Mouse (Mus musculus): ENCODE data around the gene Hoxc10.

Hoxc10 gene

DNA sequence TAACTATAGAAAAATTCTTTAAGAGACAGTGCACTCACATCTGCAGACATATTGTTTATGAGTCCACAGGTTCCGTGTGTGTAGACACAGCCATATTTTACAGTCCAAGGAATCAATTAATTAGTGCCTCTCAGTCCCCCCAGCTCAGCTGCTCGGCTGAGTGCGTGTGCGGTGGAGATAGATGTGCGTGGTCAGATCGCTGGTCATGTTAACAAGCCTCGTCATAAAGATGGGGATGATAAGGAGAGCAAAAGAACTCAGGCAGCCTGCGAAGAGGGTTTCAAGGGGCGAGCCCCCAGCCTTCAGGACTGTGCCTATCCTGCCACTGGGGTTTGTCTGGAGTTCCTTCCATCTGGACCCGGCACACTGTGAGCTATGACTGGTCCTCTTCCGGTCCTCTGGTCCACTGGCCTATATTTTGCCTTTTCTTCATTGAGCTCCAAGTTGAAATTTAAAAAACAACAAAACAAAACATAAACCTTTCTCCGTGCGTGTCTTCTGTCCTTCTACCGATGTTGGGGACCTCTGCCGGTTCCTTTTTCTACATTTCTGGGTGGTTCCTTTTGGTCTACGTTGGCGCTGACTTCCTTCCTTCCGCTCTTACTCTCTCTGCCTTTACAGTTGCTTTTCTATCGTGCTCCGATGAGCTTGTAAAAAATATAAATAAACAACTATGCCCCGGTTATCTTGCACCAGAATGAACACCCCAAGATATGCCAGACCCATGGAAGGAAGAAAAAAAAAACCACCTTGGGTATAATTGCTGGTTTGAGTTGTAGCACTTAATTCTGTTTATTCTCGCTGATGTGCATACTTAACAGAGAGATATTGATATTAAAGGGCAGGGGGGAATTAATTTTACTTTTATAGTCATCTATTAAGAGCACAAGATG lies 21.2 kb upstream of the Hoxc10 start:
- DNase-seq (ENCODE audit: low read depth) = no peak

DNA sequence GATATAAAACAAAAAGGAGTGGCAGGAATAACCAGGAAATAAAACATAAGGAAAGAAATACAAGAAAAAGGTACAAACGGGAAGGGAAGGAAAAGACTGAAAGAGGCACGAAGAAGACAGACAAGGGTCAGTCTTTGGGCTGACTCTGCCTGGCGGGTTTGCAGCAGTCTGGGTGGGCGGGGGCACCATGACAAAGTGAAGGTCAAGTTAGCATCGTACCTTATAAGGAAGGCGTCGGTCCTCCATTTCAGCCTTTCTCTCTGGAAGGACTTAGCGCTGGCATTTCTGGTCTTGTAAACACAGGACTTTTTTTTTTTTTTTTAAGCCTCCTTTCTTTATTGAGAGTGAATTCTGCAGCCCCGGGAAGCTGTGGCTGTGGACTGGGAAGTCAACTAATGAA lies 19.3 kb upstream of the Hoxc10 start:
- DNase-seq (ENCODE audit: low read depth) = no peak

DNA sequence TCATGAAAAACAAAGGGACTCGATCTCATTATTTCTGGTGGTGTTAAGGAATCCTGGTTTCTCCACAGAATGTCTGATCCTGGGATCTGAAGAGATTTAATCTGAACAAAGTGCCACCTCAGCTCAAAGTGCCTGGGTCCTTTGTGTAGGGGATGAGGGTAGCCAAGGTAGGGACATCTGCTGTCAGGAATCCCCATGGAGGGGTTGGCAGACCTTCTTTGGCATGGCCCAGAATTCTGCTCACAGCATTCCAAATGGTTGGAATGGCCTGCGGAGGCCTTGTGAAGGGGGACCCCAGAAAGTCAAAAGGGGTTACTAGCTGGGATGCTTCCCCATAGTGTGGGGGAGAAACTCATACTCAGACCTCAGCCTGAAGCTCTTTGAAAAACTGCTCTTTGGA lies 17.8 kb upstream of the Hoxc10 start:
- no peak for DNase-seq (ENCODE audit: low read depth)

DNA sequence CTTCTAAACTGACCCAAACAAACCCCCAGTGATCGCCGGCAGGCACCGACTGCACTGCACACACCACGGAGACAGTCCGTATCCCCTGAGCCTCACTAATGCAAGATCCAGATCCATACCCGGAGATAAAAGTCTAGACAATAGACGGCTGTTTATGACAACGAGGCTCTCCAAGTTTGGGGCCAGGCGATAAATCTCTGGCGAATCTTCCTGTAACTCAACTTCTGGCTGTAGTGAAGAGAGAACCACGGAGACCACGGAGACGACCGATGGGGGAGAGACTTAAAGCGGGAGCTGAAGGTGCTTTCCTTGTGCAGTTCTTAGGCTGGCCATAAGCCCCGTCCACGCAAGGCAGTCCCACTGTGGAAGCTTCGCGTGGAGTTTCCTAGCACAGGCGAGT lies 16.9 kb upstream of the Hoxc10 start:
- DNase-seq (ENCODE audit: low read depth) = no peak

DNA sequence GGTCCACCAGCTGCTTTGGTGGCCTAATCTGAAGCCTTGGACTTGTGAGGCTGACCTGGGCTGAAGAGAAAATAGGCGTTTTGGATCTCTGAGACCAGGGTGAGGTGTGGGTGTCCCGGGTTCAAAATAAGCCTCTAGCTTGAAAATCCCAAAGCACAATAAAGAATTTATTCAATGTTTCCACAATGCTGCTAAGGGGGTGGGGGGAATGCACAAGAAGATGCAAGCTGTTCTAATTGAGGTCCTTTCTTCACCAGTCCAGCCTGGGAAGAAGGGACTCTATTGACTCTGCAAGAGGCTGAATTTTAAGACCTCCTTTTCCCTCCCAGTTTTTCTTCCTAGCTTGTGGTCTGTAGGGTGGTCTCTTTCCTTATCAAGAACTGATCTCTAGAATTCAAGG lies 15.7 kb upstream of the Hoxc10 start:
- no peak for DNase-seq (ENCODE audit: low read depth)

DNA sequence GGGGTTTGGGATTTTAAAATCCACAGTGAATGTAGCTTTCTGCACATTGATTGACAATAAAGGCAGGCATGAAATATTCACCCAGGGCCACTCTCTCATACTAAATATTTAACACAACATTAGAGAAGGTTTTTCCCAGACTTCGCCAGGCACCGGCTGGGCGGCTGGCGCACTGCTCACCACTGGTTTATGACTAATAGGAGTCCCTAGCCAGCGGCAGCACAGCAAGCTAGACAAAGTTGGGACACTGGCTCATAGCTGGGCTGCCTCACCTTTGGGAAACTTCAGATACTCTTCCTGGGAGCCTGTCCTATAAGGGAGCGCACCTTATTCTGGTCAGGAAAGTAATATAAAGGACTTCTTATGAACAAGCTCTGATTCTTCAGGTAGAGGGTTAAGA lies 13.0 kb upstream of the Hoxc10 start:
- DNase-seq (ENCODE audit: low read depth) = no peak

DNA sequence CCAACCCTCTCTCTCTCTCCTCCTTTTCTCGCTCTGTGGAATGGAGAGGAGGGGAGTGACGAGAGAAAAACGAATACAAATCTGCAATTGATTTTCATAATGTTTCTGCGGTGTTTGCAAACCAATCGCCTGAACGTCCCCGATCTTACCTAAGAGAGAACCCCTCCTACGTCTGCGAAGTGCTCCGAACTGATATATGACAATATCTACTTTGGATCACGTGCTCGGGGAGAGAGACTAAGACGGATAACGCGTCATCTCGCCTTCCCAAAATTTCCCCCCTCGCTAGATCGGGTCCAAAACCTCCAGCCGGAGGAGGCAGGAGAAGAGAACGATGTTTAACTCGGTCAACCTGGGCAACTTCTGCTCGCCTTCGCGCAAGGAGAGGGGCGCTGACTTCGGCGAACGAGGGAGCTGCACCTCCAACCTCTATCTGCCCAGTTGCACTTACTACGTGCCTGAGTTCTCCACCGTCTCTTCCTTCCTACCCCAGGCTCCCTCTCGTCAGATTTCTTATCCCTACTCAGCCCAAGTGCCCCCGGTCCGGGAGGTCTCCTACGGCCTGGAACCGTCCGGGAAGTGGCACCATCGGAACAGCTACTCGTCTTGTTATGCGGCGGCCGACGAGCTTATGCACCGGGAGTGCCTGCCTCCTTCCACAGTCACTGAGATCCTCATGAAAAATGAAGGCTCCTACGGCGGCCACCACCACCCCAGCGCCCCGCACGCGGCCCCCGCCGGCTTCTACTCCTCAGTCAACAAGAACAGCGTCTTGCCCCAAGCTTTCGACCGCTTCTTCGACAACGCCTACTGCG lies 12.2 kb upstream of the Hoxc10 start, which contains the start of gene Hoxc11:
Gene Hoxc11, plus strand, starts transcription at position 236 of the 815 bp plus-strand sequence.
- DNase-seq (ENCODE audit: low read depth) = no peak

DNA sequence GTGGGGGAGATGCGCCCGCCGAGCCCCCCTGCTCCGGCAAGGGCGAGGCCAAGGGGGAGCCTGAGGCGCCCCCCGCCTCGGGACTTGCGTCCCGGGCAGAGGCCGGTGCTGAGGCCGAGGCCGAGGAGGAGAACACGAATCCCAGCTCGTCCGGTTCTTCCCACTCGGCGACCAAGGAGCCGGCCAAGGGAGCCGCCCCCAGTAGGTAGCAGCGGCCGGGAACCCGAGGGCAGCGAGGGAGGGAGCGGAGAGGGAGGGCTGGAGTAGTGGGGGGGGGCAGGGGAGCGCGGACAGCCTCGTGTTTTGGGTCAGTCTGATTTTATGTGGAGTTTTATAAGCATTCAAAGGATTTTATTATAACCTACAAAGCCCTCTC lies 11.6 kb upstream of the Hoxc10 start:
- DNase-seq (ENCODE audit: low read depth) = no peak

DNA sequence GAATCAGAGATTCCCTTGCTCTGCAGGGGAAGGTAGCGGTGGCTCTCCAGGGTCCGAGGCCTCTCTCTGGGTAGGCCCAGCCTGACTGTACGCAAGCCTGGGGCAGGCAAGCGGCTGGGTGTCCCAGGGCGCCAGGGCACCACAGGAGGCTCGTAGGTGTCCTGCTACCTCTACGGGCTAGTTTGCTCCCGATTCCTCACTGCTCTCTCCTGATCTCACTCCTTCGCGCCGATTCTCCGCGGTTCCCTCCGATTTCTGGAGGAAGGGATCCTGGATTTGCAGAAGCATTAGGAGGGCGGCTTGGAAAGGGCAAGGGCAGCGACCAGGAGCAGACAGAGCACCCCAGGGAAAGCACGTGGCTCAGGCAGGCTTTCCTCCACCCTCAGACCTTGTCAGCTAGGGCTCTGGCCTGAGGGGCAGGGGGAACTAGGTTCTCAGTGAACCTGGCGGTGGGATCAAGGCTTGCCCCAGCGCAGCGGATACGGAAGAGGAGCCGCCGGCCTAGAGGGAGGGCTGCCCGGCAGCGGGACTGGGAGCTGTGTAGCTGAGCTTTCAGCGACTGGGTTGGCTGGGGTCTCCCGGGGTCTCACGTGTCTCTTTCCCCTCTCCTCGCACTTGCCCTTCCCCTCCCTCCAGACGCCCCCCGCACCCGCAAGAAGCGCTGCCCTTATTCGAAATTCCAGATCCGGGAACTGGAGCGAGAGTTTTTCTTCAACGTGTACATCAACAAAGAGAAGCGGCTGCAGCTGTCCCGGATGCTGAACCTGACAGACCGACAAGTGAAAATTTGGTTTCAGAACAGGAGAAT lies 10.6 kb upstream of the Hoxc10 start:
- DNase-seq (ENCODE audit: low read depth) = no peak

DNA sequence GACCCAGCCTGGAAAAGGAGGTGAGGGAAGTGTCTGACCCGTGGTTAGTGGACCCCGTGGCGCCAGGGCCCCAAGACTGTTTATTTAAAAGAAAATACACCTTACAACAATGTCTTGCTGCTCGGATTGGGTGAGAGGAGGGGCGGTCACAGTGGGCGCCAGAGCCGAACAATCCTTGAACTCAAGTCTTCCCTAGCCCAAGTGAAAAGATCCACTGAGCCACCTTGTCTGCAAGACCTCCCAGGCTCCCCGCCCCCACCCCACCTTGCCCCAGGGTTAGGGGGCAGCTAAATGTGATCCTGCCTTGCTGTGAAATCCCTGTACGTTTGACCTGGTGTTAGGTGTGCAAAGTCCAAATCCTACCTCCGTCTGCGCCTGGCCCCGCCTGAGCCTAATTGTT lies 9.7 kb upstream of the Hoxc10 start:
- no peak for DNase-seq (ENCODE audit: low read depth)

DNA sequence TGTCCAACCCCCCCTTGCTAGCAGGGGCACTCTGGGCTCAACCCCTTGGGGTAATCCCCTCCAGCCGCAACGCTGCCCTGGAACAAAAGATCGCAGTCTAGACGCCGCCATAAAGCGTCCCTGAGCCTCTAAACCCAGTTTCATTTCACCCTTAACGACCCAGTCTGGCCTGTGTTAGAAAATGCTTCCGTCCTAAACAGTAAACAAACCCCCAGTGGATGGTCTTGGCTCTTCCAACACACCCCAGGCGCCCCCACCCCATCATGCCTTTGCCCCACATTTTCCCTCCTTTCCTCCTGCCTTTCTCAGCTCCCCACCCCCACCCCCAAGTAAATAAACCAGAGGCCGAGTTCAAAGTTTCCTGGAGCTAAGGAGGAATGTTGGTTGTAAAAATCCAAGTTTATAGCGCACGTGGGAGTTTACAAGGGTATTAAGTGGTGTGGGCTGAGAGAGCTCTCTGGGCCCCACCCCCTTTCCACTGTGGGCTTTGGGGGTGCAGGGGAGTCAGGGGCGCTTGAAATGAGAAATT lies 6.9 kb upstream of the Hoxc10 start:
- no peak for DNase-seq (ENCODE audit: low read depth)

DNA sequence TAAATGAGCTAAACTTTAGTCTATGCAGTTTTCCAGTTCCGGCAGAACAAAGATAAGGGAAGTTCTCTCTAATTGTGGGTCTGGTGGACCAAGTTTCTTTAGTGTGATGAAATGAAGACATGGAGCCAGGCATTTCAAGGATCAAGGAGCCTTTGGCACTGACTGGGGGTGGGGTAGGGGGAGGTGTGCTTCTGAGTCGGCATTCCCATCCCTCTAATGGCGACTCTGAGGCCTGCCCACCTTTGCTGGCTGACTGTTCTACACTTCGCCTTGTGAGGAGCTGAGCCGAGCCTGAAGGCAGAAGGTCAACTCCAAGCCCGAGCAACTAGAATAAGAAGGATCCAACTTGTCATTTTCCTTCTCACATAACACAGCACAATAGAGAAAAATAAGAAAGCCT lies 4.9 kb upstream of the Hoxc10 start:
- no peak for DNase-seq (ENCODE audit: low read depth)

DNA sequence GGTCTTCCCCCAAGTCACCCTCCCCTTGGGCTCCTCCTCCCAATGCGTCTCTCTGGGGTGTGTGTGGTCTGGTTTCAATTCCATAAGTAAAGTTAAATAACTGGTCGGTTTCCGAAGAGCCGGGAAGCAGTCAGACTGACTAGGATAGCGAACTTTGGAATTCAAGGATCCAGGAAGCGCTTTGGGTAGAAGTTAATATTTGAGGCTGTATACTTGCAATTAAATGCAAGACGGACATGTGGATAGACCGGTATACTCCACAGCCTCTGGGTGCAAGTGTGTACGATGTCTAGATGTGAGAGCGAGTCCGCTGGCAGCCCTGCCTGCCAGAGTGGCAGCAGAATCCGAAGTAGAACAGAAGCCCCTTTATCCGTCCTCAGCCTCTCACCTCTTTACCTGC lies 4.1 kb upstream of the Hoxc10 start:
- no peak for DNase-seq (ENCODE audit: low read depth)

DNA sequence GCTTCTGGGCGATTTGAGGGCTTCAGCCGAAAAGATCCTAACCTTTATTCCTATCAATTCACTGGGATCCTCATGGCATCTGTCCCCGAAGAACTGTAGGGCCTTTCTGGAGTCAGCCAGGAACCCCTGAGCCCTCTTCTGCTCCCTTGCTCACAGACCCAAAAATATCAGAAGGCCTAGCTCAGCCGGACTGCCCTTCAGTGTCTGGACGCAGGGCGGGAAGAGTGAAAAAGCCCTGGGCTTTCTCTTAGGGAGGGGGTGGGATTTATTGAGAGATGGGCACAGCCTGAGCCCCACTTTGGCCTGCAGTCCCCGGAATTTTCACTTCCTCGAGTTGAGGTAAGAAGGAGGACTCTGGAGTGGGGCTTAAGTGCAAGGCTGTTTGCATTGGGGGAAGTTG lies 3.3 kb upstream of the Hoxc10 start:
- DNase-seq (ENCODE audit: low read depth) = no peak

DNA sequence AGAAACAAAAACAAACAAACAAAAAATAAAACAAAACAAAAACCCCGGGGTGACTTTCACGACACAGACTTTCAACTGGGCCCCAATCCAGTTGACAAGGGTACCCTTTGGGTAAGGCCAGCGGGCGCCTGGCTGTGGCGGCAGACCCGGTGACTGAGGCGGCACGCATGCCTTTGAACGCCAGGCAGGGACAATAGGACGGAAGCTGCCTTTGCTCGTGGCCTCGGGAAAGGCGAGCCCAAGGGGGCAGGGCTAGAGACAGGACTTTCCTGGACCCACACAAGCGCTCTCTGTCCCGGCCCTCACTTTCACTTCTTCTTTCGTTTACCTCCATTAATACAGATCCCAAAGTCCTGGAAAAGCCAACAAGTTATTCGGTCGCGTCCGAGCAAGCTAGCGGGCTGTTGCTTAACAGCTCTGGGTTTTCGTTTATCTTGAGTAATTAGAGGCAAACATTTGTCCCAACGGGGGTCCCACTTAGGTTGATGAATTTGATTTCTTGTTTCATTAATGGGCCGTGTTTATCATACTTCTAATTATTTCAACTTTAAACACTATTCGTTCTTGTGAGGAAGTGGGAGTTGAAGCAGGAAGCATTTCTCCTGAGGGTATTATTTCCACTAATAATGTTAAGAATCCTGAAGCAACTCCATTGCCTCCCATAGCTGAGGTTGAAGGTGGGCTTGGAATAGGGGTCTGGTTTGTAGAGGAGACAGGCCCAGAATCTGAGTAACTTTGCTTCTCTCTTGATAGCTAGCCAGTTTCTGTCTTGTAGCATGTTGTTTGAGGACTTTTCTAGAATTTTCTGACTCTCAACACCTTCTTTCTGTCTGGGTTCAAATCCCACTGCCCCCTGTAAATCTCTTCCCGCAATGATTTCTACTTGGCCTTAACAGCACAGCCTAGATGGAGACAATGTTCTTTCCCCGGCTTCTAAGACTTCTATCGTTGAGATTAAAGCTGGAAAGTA lies 2.6 kb upstream of the Hoxc10 start:
- DNase-seq (ENCODE audit: low read depth) = no peak

DNA sequence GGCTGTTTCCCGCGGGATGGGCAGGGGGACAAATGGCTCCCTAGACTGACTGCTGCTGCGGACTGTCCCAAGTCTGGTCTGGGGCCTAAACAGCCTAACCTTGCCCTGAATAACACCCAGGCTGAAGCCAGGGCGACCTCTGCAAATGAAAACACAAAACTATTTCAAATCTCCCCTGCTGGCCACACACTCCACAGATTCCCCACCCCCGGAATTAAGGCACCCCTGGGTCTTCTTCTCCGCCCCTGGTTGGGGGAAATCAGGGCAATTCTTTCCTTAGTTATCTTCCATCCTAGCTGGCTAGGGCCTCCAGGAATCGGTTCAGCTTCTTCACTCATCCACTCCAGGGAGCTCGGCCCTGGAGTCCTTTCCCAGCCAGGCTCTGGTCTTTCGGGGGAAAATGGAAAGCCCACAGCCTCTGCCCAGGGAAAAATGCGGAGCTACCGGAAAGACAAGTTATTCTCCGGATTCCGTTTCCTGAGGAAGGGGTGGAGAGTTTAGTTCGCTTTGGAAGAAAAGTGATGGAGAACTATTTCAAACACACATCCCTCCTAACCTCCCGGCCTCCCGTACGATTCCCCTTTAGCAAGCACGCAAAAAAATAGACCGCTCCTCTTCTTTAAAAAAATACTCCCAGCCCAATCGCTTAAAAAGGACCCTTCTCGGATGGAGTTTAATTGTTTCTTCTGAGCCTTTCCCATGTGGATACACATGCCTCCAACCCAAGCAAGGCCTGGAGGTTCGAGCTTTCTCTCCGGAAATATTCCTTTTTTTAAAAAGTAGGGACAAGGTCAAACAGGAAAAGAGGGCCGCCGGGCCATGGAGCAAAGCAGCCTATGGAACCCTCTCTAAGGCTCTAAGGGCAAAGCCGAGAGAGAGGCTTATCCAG lies 1.3 kb upstream of the Hoxc10 start:
- DNase-seq (ENCODE audit: low read depth) = no peak

DNA sequence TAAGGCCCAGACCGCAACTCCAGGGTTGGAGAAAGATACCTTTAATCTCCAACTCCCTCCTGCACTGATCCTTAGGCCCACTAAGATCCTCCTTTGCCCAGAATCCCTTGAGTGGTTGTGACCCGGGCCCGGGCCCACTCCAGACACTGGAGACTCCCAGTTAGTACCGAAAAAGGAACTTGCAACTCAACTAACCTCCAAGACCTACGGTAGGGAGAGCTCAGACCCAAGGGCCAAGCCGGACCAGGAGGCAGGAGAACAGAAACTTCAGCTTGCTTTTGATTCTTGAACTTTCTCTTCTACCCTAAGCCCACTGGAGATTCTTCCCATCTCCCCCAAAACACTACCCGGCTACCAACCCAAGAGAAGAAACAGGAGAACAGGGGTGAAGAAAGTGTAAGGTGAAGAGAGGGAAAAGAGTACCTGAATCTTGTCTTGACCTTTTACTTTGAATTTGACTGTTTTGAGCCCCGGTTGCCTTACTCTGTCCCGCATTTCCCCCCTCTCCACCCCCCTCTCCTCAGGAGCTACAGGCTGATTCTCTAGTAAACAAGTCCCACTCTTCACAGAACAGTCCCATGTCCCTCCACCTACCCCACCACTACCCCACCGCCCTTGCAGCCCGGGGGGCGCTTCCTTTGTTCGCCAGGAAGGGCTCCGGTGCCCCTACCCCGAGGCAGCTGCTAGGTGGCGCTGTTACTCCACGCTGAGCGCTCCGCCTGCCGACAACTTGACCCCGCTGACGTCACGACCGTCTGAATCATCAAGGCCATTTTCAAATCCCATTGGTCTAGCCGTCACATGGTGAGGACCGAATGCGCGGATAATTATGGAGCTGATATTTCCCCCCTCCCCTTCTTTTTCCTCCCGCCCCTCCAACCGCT lies 462 bp upstream of the Hoxc10 start:
- DNase-seq (ENCODE audit: low read depth) = peak; percentile 50

DNA sequence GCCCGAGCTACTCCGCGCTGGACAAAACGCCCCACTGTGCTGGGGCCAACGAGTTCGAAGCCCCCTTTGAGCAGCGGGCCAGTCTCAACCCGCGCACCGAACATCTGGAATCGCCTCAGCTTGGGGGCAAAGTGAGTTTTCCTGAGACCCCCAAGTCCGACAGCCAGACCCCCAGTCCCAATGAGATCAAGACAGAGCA lies 615 bp downstream of the Hoxc10 start, which contains the start of gene Hoxc5:
Gene Hoxc5, plus strand, starts transcription at position 132 of the 199 bp plus-strand sequence.
- DNase-seq (ENCODE audit: low read depth) = no peak
